Mouse (Mus musculus) right cerebral cortex, postnatal 4 days (tissue): ENCODE measurements around the gene Ska2.

ENCODE experiments used
- DNase-seq: peaks from one replicate; pipeline ENCODE4 v3.0.0-alpha.2; 2022

Ska2 gene

DNA sequence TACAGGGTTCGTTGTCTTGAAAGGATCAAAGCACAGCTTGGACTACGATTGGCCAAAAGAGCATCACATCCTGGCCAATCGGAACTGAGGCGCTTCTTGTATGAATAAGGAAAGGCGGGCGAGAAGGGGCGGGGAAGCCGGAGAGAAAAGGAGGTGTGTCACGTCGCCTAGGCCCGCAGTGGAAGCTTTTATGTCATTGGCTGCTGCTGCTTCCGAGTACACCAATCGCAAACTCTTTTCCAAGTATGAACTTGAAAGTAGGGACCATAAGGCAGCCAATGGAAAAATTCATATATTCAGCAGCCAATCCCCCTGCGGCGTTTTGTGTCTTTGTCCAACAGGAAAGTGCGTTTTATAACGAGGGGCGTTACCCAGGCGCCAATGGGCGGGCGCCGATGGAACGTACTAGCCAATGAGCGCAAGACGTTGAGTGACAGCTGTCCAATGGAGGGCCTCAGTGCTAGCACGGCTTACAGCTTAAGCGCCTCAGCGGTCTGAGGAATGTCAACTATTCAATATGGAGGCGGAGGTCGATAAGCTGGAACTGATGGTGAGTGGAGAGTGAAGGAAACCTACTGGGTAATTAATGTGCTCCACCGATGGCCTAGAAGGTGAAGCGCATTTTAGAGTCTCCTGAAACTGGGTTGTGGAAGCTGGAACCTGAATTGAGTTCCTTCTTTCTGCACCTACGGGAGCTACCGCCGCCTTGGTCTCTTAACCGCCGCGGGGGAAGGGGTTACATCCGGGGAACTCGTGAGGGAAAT is at the start of gene Ska2:
TSS of gene Ska2 (plus strand) at position 480 of the 764 bp plus-strand sequence.
- DNase-seq = peak; percentile 93

DNA sequence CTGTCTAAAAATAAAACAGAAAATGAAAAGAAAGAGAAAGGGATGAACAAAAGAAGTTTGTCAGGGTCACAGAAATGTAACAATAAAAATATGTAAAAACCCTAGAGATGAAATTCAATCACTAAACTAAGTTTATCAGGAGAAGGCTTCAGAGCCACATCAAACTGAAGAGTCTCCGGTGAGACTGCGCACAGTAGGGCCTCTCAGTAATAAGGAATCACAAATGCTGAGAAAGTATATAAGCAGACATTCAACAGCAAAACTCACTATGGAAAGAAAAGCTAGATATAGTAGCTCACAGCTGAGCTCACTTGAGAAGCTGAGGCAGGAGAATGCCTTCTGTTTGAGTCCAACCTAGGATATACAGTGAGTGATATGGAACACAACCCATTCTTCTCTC is 48.6 kb upstream of the Ska2 start:
- no peak for DNase-seq

DNA sequence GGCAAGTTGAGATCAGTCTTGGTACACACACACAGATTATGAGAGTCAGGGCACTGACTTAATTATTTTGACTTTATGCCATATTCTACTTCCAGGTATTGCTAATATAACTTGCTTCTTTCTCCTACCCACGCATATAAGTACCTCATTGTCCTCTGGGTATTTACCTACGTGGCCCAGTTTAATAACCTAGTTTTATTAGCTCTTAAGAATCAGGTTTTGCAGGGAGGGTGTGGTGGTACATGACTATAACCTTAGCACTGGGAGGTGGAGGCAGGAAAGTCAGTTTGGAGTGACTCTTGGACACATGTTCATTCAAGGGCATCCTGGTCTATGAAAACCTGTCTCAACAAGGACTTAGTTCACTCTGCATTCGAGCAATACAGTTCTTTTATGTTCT is 46.9 kb upstream of the Ska2 start:
- no peak for DNase-seq

DNA sequence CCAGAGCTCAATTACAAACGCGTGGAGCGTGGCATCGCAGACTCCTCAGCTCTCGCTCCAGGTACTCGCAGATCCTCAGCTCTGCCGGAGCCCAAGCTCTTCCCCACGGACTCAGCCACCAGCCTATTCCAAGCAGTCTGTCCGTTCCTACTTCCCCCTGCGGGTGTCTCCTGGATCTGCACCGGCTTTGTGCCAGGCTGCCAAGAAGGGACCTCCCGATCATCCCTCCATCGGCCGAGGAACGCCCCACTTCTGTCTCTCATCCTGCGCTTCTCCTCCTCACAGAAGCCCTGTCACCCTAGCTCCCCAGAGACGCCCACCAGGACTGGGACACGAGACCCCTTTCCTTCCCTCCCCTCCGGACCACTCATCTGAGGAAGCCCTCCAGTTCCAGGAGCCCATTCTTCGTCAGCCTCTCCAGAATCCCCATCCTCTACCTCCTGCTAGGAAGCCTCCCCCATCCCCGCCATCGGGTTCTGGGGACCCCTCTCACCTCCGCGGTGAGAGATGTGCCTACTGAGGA is 35.6 kb upstream of the Ska2 start:
- DNase-seq = peak; percentile 77

GRCm38 (mm10) chr11:87073866-87074440 is 35.1 kb upstream of the Ska2 start, which contains the start of gene Gdpd1:
TSS of gene Gdpd1 (minus strand) at chr11:87074062.
- DNase-seq = peak; percentile 89

GRCm38 (mm10) chr11:87083712-87084111 is 25.3 kb upstream of the Ska2 start:
- no peak for DNase-seq

DNA sequence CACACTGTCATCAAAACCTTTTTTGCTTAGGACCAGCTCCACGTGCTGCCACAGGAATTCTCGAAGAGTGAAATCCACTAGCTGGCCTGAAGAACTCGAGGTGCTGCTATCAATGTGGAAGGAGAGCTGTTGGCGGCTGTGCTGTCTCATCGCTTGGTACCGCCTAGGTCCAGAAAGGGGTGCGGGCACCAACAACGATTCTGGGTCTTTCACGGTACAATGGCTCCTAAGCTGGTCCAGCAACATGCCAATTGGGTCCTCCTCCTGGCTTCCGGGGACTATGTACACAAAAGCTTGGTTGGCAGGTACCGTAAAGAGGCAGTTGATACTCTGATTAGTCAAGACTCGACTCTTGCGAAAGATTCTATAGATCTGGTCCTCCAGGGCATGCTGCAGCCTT is 23.6 kb upstream of the Ska2 start:
- DNase-seq = no peak

DNA sequence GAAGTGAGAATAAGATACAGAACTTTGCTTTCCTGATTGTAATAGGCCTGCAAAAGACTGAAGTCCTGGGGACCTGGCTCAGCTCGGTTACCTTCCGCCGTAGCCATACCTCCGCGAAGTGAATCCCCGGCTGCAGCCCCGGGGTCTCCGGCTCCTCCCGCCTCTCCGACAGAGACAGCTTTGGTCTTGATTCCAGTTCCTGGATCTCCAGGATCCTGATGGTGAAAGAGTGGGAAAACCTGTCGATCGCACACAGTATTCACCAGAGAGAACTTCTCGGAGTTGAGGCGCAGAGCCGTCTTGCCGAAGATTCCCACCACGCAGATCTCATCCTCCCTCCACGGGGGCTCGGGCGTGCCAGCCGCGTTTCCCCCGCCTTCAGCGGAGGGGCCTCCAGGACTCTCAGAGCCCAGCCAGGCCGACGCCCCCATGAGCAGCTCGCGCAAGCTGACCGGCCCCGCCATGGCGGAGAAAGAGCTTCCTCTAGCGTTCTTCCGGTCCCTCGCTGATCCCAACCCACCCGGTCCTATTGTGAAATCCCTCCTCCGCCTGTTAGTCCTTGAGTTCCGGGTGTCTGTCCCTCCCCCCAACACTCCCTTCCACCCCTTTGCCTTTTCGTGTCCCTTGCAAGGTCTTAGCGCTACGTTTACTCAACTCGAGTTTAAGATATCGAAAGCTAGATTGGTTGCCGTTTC is 22.6 kb upstream of the Ska2 start, which contains the start of gene Smg8:
TSS of gene Smg8 (minus strand) at position 485 of the 695 bp plus-strand sequence.
- DNase-seq = peak; percentile 72

DNA sequence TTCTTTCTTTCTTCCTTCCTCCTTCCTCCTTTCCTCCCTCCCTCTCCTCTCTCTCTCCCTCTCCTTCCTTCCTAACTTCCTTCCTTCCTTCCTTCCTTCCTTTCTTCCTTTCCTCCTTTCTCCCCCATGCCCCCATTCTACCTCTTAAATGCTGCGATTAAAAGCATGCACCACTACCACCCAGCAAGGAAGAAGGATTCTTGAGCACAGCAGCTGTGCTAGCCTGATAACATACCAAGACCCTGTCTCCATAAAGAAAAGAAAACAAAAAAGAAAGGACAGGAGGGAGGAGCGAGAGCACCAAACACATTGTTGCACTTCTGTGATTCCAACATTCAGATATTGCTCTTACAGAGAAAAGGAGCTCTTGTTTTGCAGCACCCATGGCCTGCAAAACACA is 21.9 kb upstream of the Ska2 start:
- no peak for DNase-seq

- DNase-seq = no peak
Observed at GRCm38 (mm10) chr11:87108409-87108754, 652 bp upstream of the Ska2 start, which contains the start of gene Prr11. TSS of gene Prr11 (minus strand) at chr11:87108708.

GRCm38 (mm10) chr11:87109519-87110171 is 611 bp downstream of the Ska2 start:
- no peak for DNase-seq

GRCm38 (mm10) chr11:87110172-87110909 is 1.3 kb downstream of the Ska2 start:
- DNase-seq = no peak

DNA sequence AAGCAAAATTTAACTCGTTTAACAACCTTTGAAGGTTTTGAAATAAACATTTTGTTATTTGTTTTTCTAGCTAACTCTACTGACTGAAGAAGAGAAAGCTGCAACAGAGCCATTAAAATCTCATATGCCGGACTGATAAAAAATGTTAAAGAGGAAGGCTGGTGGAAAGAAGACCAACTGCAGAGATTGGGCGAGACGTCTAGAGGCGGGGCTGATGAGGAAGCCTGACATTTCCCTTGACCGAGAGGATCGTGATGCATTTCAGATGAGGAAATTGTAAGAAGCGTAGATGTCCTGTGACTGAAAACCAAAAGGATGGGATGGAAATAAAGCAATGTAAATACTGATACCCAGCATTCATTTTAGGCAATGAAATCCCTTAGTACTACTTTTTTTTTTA is 12.8 kb downstream of the Ska2 start:
- DNase-seq = no peak

DNA sequence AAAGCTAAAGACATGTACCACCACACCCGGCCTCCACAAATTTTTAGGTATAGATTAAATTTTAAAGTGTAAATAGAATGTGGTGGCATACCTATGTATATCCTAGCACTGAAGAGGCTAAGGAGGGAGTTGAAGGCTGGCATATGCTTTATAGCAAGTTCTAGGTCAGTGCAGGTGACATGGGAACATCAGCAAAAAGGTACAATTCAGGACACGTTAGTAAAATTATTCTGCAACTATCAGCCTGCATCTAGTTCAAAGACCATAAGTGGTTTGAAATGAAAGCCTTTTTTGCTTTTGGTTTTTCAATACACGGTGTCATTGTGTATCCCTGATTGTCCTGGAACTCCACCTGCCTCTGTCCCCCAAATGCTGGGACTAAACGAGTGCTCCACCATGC is 16.5 kb downstream of the Ska2 start:
- DNase-seq = no peak

DNA sequence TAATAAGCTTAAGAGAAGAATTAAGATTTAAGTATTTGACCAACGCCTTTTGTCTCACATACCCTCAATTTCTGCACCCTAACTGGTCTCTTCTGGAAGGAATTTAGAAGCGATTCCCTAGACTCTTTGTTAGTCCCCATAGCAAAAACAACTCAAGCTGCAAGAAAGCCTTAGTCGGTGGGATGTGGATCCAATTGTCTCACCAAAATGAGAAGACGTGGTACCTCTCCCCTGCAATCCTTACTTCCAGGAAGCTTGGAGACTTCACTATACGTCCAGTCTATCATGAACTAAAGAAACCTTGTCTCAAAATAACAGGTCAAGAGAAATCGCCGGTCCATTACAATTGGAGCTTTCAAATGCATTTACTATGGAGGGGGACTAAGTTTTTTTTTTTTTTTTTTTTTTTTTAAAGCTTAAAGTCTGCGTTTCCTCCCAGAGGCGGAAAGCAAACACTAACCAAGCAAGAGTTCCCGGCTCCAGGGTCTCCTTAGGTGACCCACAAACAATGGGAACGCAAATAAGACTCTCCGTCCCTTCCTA is 17.3 kb downstream of the Ska2 start:
- DNase-seq = no peak

GRCm38 (mm10) chr11:87126824-87127816 is 18.1 kb downstream of the Ska2 start, which contains the start of gene Trim37:
TSS of gene Trim37 (plus strand) at chr11:87127077.
- peak; percentile 83 for DNase-seq

GRCm38 (mm10) chr11:87136233-87136632 is 27.2 kb downstream of the Ska2 start:
- no peak for DNase-seq

- no peak for DNase-seq
Observed at GRCm38 (mm10) chr11:87158012-87158411, 49.0 kb downstream of the Ska2 start.

GRCm38 (mm10) chr11:87162687-87163086 is 53.7 kb downstream of the Ska2 start:
- DNase-seq = no peak

DNA sequence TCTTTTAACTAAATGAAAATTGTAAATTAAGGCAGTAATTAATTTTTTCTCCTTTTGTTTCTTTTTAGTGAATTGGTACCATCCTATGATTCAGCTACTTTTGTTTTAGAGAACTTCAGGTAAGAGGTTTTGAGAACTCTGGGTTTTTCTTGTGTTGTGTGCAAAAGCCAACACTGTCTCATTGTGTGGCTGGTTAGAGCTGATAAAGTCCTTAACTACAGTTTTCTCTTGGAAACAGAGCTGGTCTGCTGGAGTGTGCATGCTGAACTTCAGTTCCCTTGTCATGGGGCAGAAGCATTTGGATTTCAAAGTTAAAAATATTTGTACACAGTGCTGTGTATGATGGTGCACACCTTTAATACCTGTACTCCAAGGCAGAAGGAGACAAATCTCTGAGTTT is 54.7 kb downstream of the Ska2 start:
- DNase-seq = no peak

DNA sequence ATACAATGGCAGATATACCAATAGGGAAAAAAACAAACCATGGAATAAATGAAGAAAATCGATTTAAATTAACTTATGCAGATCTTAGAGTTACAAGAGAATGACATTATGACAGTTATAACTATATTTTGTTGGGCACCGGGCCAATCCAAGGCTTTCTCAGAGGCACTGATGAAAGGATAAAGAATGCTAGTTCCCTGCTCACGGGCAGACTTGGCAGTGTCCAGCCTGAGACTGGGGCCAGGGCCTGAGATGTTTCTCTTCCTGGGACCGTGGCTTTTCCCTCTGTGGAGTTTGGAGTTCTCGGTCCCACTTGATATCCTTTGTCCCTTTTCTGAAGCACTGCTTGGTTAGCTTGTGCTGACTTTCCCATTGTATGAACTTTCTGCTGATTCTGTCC is 64.6 kb downstream of the Ska2 start:
- no peak for DNase-seq
